Mouse (Mus musculus) embryo, embryonic 9.5 days (tissue): Measurements from ENCODE around the gene Pip4k2a.

Source experiments
- DNase-seq: peaks from one replicate; pipeline ENCODE4 v3.0.0-alpha.2; 2017; ENCODE audit errors: extremely low spot score

Pip4k2a gene

GRCm38 (mm10) chr2:18956424-18956823 lies 41.5 kb downstream of the Pip4k2a start:
- DNase-seq, result no peak

- no peak for DNase-seq
Measured at GRCm38 (mm10) chr2:18955671-18956070, 42.3 kb downstream of the Pip4k2a start.

GRCm38 (mm10) chr2:18955022-18955421 lies 42.9 kb downstream of the Pip4k2a start:
- DNase-seq, result no peak

- no peak for DNase-seq
Measured at GRCm38 (mm10) chr2:18954422-18954821, 43.5 kb downstream of the Pip4k2a start.

GRCm38 (mm10) chr2:18952102-18952673 lies 45.7 kb downstream of the Pip4k2a start:
- DNase-seq, result no peak

GRCm38 (mm10) chr2:18950758-18951157 lies 47.2 kb downstream of the Pip4k2a start:
- no peak for DNase-seq

GRCm38 (mm10) chr2:18948741-18949140 lies 49.2 kb downstream of the Pip4k2a start:
- DNase-seq, result no peak

- DNase-seq, result no peak
Measured at GRCm38 (mm10) chr2:18947669-18948459, 50.1 kb downstream of the Pip4k2a start.

- no peak for DNase-seq
Measured at GRCm38 (mm10) chr2:18945438-18945837, 52.5 kb downstream of the Pip4k2a start.

GRCm38 (mm10) chr2:18943930-18944329 lies 54.0 kb downstream of the Pip4k2a start:
- no peak for DNase-seq

- no peak for DNase-seq
Measured at GRCm38 (mm10) chr2:18943366-18943765, 54.6 kb downstream of the Pip4k2a start.

GRCm38 (mm10) chr2:18940693-18941270 lies 57.1 kb downstream of the Pip4k2a start:
- no peak for DNase-seq

- no peak for DNase-seq
Measured at GRCm38 (mm10) chr2:18938923-18939329, 59.0 kb downstream of the Pip4k2a start.

- no peak for DNase-seq
Measured at GRCm38 (mm10) chr2:18938232-18938631, 59.7 kb downstream of the Pip4k2a start.

- no peak for DNase-seq
Measured at GRCm38 (mm10) chr2:18937611-18938010, 60.3 kb downstream of the Pip4k2a start.

- no peak for DNase-seq
Measured at GRCm38 (mm10) chr2:18936446-18936845, 61.5 kb downstream of the Pip4k2a start.

GRCm38 (mm10) chr2:18935581-18936027 lies 62.3 kb downstream of the Pip4k2a start:
- no peak for DNase-seq

GRCm38 (mm10) chr2:18934131-18934530 lies 63.8 kb downstream of the Pip4k2a start:
- DNase-seq, result no peak

GRCm38 (mm10) chr2:18933418-18933817 lies 64.5 kb downstream of the Pip4k2a start:
- DNase-seq, result no peak

GRCm38 (mm10) chr2:18930318-18931060 lies 67.4 kb downstream of the Pip4k2a start:
- no peak for DNase-seq

GRCm38 (mm10) chr2:18928597-18929257 lies 69.2 kb downstream of the Pip4k2a start:
- no peak for DNase-seq

- no peak for DNase-seq
Measured at GRCm38 (mm10) chr2:18928196-18928595, 69.7 kb downstream of the Pip4k2a start.
